Mouse (Mus musculus) gastrocnemius, postnatal 36 days (tissue): Measurements from ENCODE around the gene Epm2a. TPM values are rescaled to one million over a fixed set of nuclear protein-coding genes. Genes with fewer than 3 reads are reported as not detected.
A peak's percentile ranks its signal among the peaks of the same experiment; 100 is the strongest.

Experiments used
- DNase-seq, 2 experiments: peaks; one replicate each; pipeline ENCODE4 v3.0.0; 2022
- intact Hi-C: fragments of 180-260 bp; cut with DNase I; formaldehyde crosslinking; loops from one replicate; pipeline ENCODE4 v1.15.1; 2025
- total RNA-seq, 2 experiments: library from RNA; stranded (reverse); gene quantifications; 2 replicates each; pipeline ENCODE4 v1.2.3; 2021

Gene Epm2a
- total RNA-seq, 2 experiments from 2014 or later: 62.3 to 79.8 TPM

DNA sequence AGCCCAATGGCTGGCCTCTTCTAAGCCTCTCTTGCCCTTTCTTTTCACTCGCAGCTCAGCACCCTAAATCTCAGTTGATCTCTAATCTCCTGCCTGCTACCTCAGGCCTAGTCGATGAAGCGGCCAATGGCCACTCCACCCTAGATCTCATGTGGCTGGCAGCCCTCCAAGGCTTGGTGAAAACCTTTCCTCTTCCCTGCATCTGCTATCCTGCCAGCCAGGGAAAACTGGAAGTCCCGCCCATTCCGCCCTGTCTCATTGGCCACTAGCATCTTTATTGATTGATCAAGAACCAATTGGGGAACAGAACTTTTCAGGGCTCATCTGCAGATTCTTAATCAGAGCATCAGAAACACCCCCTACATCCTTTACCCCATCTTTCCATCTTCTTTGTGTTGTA, 67.7 kb downstream of the Epm2a start:
- intact Hi-C loops: no loop called here

DNA sequence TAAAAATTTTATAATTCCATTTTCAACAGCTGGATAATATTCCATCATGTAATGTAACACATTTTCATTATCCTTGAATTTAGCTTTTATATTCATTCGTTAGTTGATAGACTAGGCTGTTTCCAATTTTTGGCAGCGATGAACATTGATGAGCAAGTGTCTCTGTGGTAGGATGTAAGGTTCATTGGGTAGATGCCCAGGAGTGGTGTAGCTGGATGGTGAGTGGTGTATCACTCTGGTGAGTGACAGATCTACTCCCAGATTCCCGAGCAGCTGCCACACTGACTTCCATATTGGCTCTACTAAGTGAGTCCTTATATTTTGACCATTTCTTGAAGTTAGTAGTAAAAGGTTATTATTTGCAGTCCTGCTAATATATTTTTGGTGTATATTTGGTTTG, 76.9 kb downstream of the Epm2a start:
- intact Hi-C loops: no loop called here

More for the DNA sequence above, 67.7 kb downstream of the Epm2a start:
- DNase-seq: no peak

GRCm38 (mm10) chr10:11429059-11429812, 86.0 kb downstream of the Epm2a start:
- DNase-seq: no peak
- intact Hi-C loops: no loop called here

More for the DNA sequence above, 76.9 kb downstream of the Epm2a start:
- no peak for DNase-seq

- intact Hi-C loops: no loop called here
- DNase-seq: no peak
Observed at GRCm38 (mm10) chr10:11436961-11437360, 93.8 kb downstream of the Epm2a start.

GRCm38 (mm10) chr10:11438461-11438860, 95.3 kb downstream of the Epm2a start:
- intact Hi-C loops: no loop called here
- no peak for DNase-seq

DNA sequence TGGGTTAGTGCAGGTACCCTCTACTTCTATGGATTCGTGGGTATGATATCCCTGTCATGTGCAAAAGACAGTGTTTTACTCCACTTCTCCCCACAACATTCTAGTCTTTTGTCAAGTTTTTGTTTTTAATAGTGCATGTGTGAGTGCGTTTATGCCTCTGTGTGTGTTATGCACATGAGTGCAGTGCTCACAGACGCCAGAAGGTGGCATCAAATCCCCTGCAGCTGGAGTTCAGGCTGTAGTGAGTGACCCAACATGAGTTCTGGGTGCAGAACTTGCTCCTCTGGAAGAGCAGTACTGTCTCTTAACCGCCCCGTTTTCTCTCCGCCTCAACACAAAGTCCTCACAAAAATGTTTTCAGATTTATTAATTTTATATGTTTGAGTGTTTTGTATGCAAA, 96.1 kb downstream of the Epm2a start:
- intact Hi-C loops: no loop called here
- no peak for DNase-seq

DNA sequence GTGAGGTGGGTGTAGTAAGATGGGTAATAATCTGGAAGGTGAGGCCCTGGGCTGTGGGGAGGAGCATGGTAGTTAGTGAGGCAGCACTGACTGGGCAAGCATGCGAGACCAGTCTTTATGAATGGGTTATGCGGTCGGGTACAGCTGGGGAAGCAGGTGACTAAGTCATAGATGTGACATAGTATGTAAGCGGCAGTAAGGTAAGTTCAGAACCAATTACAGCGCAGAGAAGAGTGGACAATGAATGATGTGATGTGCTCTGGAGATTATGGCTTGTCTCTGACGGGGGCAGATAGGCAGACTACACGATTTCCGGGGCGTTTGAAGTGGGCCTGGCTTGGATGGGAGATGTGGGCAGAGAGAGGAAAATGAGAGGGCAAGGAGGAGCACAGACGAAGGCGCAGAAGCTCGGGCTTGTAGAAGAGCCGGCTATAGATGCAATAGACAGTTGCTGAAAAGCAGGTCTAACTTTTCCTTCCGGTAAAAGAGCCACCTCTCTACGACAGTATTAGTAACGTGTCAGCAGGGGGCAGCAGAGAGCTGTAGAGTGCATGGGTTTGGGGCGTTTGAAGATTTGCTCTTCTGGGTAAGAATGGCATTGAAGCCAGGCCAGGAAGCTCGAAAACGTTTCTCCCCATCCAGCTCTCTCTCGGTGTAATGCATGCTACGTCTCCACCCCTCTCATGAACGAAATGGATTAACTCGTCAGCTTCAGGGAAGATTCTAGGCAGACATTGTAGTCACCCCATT, 106.5 kb downstream of the Epm2a start:
- intact Hi-C loops: loop anchor here (5.0 kb wide), 1 partner anchor 1163 kb away; no protein-coding TSS in a partner anchor
- peak; percentile 31 to 36 for DNase-seq

GRCm38 (mm10) chr10:11452537-11452936, 109.3 kb downstream of the Epm2a start:
- intact Hi-C loops: loop anchor here (5.0 kb wide), 1 partner anchor 1160 kb away; no protein-coding TSS in a partner anchor
- DNase-seq: no peak

DNA sequence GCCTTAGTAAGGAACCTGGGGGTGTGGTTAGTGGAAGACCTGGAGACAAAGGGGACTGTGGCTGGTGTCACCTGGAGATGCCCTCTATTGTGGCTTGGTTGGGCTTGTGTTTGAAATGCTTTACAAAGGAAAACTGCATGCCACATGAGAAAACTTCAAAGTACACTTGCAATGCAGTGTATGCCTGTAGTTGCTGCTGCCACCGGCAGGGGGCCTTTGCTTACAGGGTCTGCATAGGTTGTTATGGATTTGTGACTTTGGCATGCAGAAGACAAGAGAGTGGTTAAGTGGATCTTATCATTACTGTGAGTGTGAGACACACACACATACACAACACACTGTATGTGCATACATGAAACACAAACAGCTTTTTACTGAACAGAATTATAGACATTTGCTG, 114.2 kb downstream of the Epm2a start:
- DNase-seq: no peak
- intact Hi-C loops: no loop called here

DNA sequence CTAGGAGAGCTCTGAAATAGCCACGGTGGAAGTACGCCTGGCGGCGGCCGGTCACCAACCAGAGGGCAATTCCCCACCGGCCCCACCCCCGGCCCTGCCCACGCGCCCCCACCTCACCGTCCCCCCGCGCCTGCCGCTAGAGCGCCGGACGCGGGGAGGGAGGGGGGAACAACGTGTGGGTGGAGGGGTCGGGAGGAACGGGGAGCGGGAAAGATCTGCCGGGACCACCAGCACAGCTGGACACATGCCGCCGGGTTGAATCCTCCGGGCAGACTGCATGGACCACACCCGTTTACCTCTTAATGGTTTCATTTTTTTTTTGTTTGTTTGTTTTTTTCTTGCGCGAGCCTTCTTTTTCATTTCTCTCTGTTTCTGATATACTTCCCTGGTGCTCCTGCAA, 148.8 kb downstream of the Epm2a start:
- peak in 1 of 2 experiments; percentile 61 for DNase-seq

More for the DNA sequence above, 148.8 kb downstream of the Epm2a start:
- intact Hi-C loops: no loop called here

Other genes starting within 250 kb of the Epm2a start
- 1 to 10 TPM; 6.5 to 6.6 TPM for gene Shprh, start 194.0 kb upstream of the Epm2a start, total RNA-seq
- gene Fbxo30, start 62.1 kb upstream of the Epm2a start, total RNA-seq: 10 to 100 TPM; 13.3 to 15.3 TPM